Mouse (Mus musculus) WW6 (cell line): ENCODE data around the gene Rrp7a.
A peak's percentile ranks its signal among the peaks of the same experiment; 100 is the strongest.

Source experiments
- DNase-seq: peaks from one replicate; pipeline ENCODE4 v3.0.0-alpha.2; 2013; ENCODE audit warnings: low read depth, low spot score

Gene Rrp7a

GRCm38 (mm10) chr15:83112898-83113297 is 9.7 kb downstream of the Rrp7a start:
- no peak for DNase-seq

- no peak for DNase-seq
Measured at GRCm38 (mm10) chr15:83111874-83112273, 10.7 kb downstream of the Rrp7a start.

GRCm38 (mm10) chr15:83111290-83111689 is 11.3 kb downstream of the Rrp7a start:
- DNase-seq = no peak

- no peak for DNase-seq
Measured at GRCm38 (mm10) chr15:83107814-83108213, 14.8 kb downstream of the Rrp7a start.

- no peak for DNase-seq
Measured at GRCm38 (mm10) chr15:83106426-83106825, 16.2 kb downstream of the Rrp7a start.

GRCm38 (mm10) chr15:83103111-83103510 is 19.5 kb downstream of the Rrp7a start:
- DNase-seq = no peak

GRCm38 (mm10) chr15:83100332-83100662 is 22.3 kb downstream of the Rrp7a start:
- no peak for DNase-seq

GRCm38 (mm10) chr15:83099533-83100331 is 22.9 kb downstream of the Rrp7a start:
- DNase-seq = peak; percentile 76

- no peak for DNase-seq
Measured at GRCm38 (mm10) chr15:83095950-83096349, 26.7 kb downstream of the Rrp7a start.

- no peak for DNase-seq
Measured at GRCm38 (mm10) chr15:83093687-83094086, 28.9 kb downstream of the Rrp7a start.

GRCm38 (mm10) chr15:83090874-83091273 is 31.7 kb downstream of the Rrp7a start:
- peak; percentile 57 for DNase-seq

- no peak for DNase-seq
Measured at GRCm38 (mm10) chr15:83089429-83089605, 33.3 kb downstream of the Rrp7a start, which contains the start of gene Serhl. Serhl (plus strand) TSS chr15:83089506.

GRCm38 (mm10) chr15:83088495-83089428 is 33.8 kb downstream of the Rrp7a start:
- no peak for DNase-seq

- no peak for DNase-seq
Measured at GRCm38 (mm10) chr15:83086636-83087328, 35.8 kb downstream of the Rrp7a start.

GRCm38 (mm10) chr15:83085901-83086300 is 36.7 kb downstream of the Rrp7a start:
- DNase-seq = peak; percentile 50

GRCm38 (mm10) chr15:83084022-83084640 is 38.5 kb downstream of the Rrp7a start:
- no peak for DNase-seq

GRCm38 (mm10) chr15:83083530-83083929 is 39.1 kb downstream of the Rrp7a start:
- DNase-seq = no peak

- DNase-seq = no peak
Measured at GRCm38 (mm10) chr15:83075607-83076525, 46.7 kb downstream of the Rrp7a start.

GRCm38 (mm10) chr15:83074179-83074578 is 48.4 kb downstream of the Rrp7a start:
- no peak for DNase-seq

- no peak for DNase-seq
Measured at GRCm38 (mm10) chr15:83071752-83072151, 50.8 kb downstream of the Rrp7a start.

GRCm38 (mm10) chr15:83070942-83071341 is 51.7 kb downstream of the Rrp7a start:
- no peak for DNase-seq
